Mouse (Mus musculus) ovary, postnatal 14 days (tissue): Measurements from ENCODE around the gene Olfr1310.
"Not testable (repeated sequence)": the region's sequence is repeated elsewhere in the genome, so short reads cannot be mapped to it uniquely, and the experiment has no call there.

Source experiments
- DNase-seq: peaks from one replicate; pipeline ENCODE4 v3.0.0; 2022; ENCODE audit warnings: low spot score

Gene Olfr1310

DNA sequence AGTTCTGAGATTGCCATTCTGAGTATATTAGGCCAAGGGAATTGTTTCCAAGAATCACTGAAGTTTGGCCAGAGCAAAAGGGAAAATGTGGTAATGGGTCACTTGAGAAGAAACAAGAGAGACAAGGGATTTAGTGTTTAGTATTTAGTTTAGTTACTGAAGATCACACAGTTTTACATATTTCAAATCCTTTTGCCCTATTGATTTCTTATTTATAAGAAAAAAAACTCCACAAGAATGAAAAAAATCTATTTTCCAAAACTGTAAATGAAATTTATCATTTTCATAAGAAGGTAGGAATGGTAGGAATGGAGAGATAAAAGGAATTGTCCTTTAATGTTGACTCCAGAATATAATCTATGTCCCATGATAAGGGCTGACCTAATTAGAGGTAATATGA, at the start of gene Olfr1310:
TSS of gene Olfr1310 (minus strand) at position 101 of the 400 bp plus-strand sequence.
- DNase-seq: no peak

DNA sequence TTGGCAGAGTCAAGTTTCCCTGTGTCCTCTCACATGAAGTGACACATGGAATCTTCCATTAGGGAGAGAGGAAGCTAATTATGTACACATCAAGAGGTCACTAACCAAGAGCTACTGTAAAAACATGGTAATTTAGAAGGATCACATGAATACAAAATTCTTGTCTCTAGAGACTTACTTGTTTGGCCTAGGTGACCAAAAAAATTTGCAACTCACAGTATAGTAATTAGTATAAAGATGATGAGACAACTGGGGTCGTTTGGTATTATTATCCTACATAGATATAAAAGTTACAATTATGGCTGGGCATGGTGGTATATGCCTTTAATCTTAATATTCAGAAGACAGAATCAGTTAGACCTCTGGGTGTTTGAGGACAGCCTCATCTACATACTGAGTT, 37.6 kb upstream of the Olfr1310 start, which contains the start of gene Olfr1312:
TSS of gene Olfr1312 (minus strand) at position 101 of the 400 bp plus-strand sequence.
- DNase-seq: no peak

DNA sequence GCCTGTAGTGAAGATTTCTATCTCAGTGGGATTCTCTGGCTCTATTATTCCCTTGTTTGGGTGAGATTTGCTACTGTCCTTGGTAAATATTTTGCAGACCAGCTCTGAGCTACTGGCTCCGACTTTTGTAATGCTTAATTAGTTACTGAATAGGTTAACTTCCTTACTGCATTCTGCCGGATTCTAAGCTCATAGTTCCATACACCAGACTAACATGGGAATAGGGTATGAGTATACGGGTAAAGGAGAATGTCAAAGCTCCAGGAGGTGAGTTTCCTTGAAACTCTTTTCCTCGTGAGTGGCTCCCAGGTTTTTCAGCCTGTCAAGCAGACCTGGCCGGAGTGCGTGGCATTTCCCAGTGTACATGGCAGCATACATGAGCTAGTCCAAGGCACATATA, 14.5 kb upstream of the Olfr1310 start:
- not testable (repeated sequence) for DNase-seq

DNA sequence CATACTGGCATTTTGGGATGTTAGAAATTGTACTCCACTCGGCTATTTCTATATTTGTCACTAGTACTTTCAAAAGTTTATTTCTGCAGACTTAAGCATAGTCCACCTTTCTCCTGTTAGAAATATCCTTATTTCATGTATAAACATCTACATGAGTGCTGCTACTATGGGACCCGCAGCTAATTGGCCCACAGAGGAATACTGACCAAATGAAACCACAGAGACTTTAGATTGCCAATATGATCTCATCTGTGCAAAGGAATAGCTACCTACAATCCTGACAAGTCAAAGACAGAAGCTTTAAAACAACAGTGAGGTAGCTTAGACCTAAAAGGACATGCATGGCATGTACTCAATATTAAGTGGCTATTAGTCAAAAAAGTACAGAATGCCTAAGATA, 11.8 kb upstream of the Olfr1310 start, which contains the start of gene Olfr1311:
TSS of gene Olfr1311 (minus strand) at position 101 of the 400 bp plus-strand sequence.
- DNase-seq: no peak

DNA sequence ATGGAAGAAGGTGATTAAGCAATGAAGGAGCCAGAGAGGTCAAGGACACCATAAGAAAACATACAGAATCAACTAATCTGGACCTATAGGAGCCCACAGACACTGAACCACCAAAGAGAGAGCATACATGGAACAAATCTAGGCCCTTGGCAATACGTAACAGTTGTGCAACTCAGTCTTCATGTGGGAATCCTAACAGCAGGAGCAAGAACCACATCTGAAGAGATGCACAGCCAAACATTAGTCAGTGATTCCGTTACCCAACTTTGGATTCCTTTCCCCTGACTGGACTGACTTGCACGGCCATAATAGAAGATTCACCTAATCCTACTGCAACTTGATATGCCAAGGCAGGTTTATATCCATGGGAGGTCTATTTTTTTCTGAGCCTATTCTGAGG, 2.4 kb upstream of the Olfr1310 start:
- DNase-seq: no peak

DNA sequence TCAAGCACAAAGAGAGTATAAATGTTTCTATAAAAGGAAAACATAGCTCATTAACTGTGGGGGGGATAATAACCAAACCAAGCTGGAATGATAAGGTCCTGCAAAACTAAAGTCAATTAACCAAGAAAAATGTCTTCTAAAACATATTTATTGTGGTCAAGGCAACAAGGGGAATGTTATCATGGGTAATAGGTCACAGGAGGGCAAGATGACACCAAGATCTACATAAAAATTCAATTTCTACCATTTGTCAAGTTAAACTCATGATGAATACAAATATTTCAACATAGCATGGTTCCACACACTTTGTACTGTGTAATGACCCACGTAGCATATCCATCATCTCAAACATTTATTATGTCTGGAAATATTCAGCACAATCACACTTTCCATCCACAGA, 22.3 kb downstream of the Olfr1310 start, which contains the start of gene Olfr1309:
TSS of gene Olfr1309 (minus strand) at position 101 of the 400 bp plus-strand sequence.
- DNase-seq: no peak

DNA sequence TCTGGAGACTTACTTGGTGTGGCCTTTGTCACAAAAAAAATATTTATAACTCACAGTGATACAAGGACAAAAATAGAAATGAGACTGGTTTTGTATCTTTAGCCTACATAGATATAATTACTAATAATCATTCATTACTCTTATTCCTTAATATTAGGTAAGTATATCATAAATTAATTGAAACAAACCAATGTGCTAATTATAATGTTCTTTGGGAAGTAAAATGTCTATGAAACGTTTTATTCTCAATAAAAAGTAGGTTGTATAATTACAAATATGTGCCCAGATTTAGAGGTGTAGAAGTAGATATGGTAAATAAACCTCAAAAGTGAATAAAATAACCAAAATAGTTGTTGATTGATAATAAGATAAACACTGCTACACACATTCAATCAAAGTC, 47.7 kb downstream of the Olfr1310 start, which contains the start of gene Olfr1308:
TSS of gene Olfr1308 (minus strand) at position 101 of the 400 bp plus-strand sequence.
- no peak for DNase-seq
